In genomic region chr8:125574280-125574679, GRCm38 (mm10) we compare ENCODE assay signal across 8 mouse cellular contexts. TPM values are rescaled to one million over a fixed set of nuclear protein-coding genes. Genes with fewer than 3 reads are reported as not detected.
A peak's percentile ranks its signal among the peaks of the same experiment; 100 is the strongest.
DNase-seq lines count a peak whose midpoint lies in the region; ATAC-seq and TF ChIP-seq lines count a peak whose summit lies in the region.

No protein-coding gene starts in this region.

- TF ChIP-seq EP300 in liver, postnatal 0 days (IDR thresholded peaks at IDR 0.05; ENCODE audit: low read depth), result no peak

- H3K27me3 ChIP-seq in forebrain, embryonic 10.5 days (ENCODE audit: poor library complexity, severe bottlenecking), result peaks cover 19% of the 10 kb centered on the region
- no peaks in the 10 kb centered on the region for H3K27me3 ChIP-seq in forebrain, embryonic 16.5 days (replicated peaks; ENCODE audit: control insufficient read depth, insufficient read depth, low read length)
- H3K27me3 ChIP-seq in liver, postnatal 0 days (ENCODE audit: insufficient read depth, low read length), result 0 out of 2 replicates have a peak, but pooled peaks cover 2% of the 10 kb centered on the region
- H3K27me3 ChIP-seq in liver, embryonic 12.5 days (replicated peaks), result peaks cover 21% of the 10 kb centered on the region
- H3K27me3 ChIP-seq in Patski, result no peaks in the 10 kb centered on the region

- no peaks in the 10 kb centered on the region; the same call in 1 of the 2 replicates for H3K9me3 ChIP-seq in forebrain, embryonic 10.5 days
- H3K9me3 ChIP-seq in forebrain, embryonic 16.5 days (ENCODE audit: control insufficient read depth, low read length), result peaks cover 2% of the 10 kb centered on the region
- no peaks in the 10 kb centered on the region for H3K9me3 ChIP-seq in liver, postnatal 0 days (ENCODE audit: low read length)
- H3K9me3 ChIP-seq in liver, embryonic 12.5 days (replicated peaks), result no peaks in the 10 kb centered on the region

- H3K4me2 ChIP-seq in forebrain, embryonic 16.5 days (ENCODE audit: low read length), result no peak overlapping the region
- no peak overlapping the region for H3K4me2 ChIP-seq in liver, postnatal 0 days (ENCODE audit: low read depth, low read length)
- no peak overlapping the region for H3K4me2 ChIP-seq in liver, embryonic 12.5 days

- 40% methylated on average over 4 of the region's 4 CpGs for WGBS in forebrain, embryonic 10.5 days
- 20% methylated on average over 4 of the region's 4 CpGs for WGBS in forebrain, embryonic 16.5 days
- 26% methylated on average over 4 of the region's 4 CpGs for WGBS in liver, postnatal 0 days (ENCODE audit: insufficient replicate concordance)
- 29% methylated on average over 4 of the region's 4 CpGs for WGBS in liver, embryonic 12.5 days (ENCODE audit: insufficient replicate concordance)

- in situ Hi-C loops in Patski (cut with MboI; ENCODE audit: low pct_unique_long_range_greater_than_20kb), result loop anchor here (5.0 to 10.0 kb wide), 2 partner anchors 151 to 293 kb away; partner anchors contain the start of gene Ntpcr

- no peak overlapping the region for H3K27ac ChIP-seq in forebrain, embryonic 10.5 days
- no peak overlapping the region for H3K27ac ChIP-seq in forebrain, embryonic 16.5 days (ENCODE audit: low read length)
- H3K27ac ChIP-seq in liver, postnatal 0 days (ENCODE audit: low read depth), result no peak overlapping the region
- no peak overlapping the region for H3K27ac ChIP-seq in liver, embryonic 12.5 days

- POLR2A ChIA-PET in Patski (lab: Charles Lee), result no interaction called here

- H3K4me3 ChIP-seq in forebrain, embryonic 10.5 days, result no peak overlapping the region
- no peak overlapping the region for H3K4me3 ChIP-seq in forebrain, embryonic 16.5 days (replicated peaks; ENCODE audit: low read length)
- no peak overlapping the region for H3K4me3 ChIP-seq in liver, postnatal 0 days (ENCODE audit: low read depth, low read length)
- no peak overlapping the region for H3K4me3 ChIP-seq in liver, embryonic 12.5 days

- peak; percentile 27 for DNase-seq in forebrain, embryonic 10.5 days (ENCODE audit: extremely low spot score, low spot score)
- DNase-seq in liver, postnatal 0 days, result no peak
- DNase-seq in Patski (ENCODE audit: low read depth, low spot score), result no peak
- peak; percentile 69 for DNase-seq in kidney, postnatal 14 days
- DNase-seq in frontal cortex, postnatal 10 days (ENCODE audit: low spot score in 2 of 2), result no peak
- no peak for DNase-seq in ovary, adult 18-20 months (ENCODE audit: low spot score)

- H3K4me1 ChIP-seq in forebrain, embryonic 10.5 days, result peaks cover 9% of the 10 kb centered on the region
- H3K4me1 ChIP-seq in forebrain, embryonic 16.5 days (replicated peaks; ENCODE audit: control insufficient read depth, insufficient read depth, low read length), result peaks cover 5% of the 10 kb centered on the region; the same call in 1 of the 2 replicates
- H3K4me1 ChIP-seq in liver, postnatal 0 days (ENCODE audit: insufficient read depth), result peaks cover 7% of the 10 kb centered on the region
- H3K4me1 ChIP-seq in liver, embryonic 12.5 days, result peaks cover 18% of the 10 kb centered on the region

- H3K36me3 ChIP-seq in forebrain, embryonic 10.5 days (replicated peaks), result no peaks in the 10 kb centered on the region
- no peaks in the 10 kb centered on the region for H3K36me3 ChIP-seq in forebrain, embryonic 16.5 days (ENCODE audit: control insufficient read depth, insufficient read depth)
- no peaks in the 10 kb centered on the region for H3K36me3 ChIP-seq in liver, postnatal 0 days (replicated peaks; ENCODE audit: insufficient read depth, low read length)
- H3K36me3 ChIP-seq in liver, embryonic 12.5 days, result no peaks in the 10 kb centered on the region

- no peak overlapping the region for H3K9ac ChIP-seq in forebrain, embryonic 16.5 days (replicated peaks; ENCODE audit: low read depth, low read length)
- no peak overlapping the region for H3K9ac ChIP-seq in liver, postnatal 0 days (replicated peaks)
- no peak overlapping the region for H3K9ac ChIP-seq in liver, embryonic 12.5 days

- CTCF ChIA-PET in Patski (lab: Charles Lee), result interaction anchor here (0.7 to 2.0 kb wide), 7 partner anchors 10 to 285 kb away, joined by 3 to 7 read pairs (median 4); no protein-coding TSS in a partner anchor

- no peak for ATAC-seq in forebrain, embryonic 16.5 days
- no peak for ATAC-seq in liver, postnatal 0 days
- no peak for ATAC-seq in liver, embryonic 12.5 days
- no peak for ATAC-seq in Patski

- peak; percentile 84 for TF ChIP-seq CTCF in liver, postnatal 0 days (IDR thresholded peaks at IDR 0.05; ENCODE audit: low read depth)
- TF ChIP-seq CTCF in Patski (IDR thresholded peaks at IDR 0.05), result peak; percentile 88

RNA-seq across cellular contexts. Expression of gene Sipa1l2, which starts 4.7 kb away (rescaled TPM):
- polyA plus RNA-seq in forebrain, embryonic 10.5 days (2016; fragmentation: Nextera tagmentation; extraction: Ambion mirVana), result 13.1 and 15.4 TPM in 2 replicates
- 32.8 and 33.4 TPM in 2 replicates for polyA plus RNA-seq in forebrain, embryonic 16.5 days (2015; fragmentation: Nextera tagmentation; extraction: Ambion mirVana)
- polyA plus RNA-seq in liver, postnatal 0 days (2015; fragmentation: Nextera tagmentation; extraction: Ambion mirVana), result 0.44 and 0.47 TPM in 2 replicates
- polyA plus RNA-seq in liver, embryonic 12.5 days (2016; fragmentation: Nextera tagmentation; extraction: Ambion mirVana), result 1.9 and 2.3 TPM in 2 replicates
- polyA plus RNA-seq in Patski (2021), result 20.4 TPM

Comparison
In these comparisons a context has a peak if more than half of its experiments do, and no peak if none do; other contexts are left out.
1. DNase-seq: peak in forebrain, embryonic 10.5 days (single experiment) and kidney, postnatal 14 days (single experiment); none in liver, postnatal 0 days (single experiment), Patski (single experiment), frontal cortex, postnatal 10 days (0 of 2) and ovary, adult 18-20 months (single experiment).